Mouse (Mus musculus): ENCODE results near the gene Aff1.

DNA sequence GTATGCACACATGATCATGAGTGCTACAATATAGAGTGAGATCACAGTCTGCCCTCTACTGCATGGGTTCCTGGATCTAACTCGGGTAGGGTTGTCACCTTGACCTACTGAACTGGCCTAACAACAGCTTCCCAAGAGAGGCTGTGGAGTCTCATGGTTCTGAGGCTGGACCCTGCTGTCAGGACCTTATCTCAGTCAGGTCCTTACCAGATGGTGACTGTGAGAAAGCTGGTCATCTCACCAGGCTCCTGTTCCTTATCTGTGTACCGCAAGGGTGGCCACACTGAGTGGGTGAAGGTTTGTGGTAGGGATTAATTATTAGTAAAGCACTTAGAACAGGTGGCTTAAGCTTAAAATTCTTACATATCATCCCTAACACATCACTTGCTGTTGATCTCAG, 49.8 kb downstream of the Aff1 start:
- TF ChIP-seq CTCF (IDR thresholded peaks at IDR 0.05; ENCODE audit: insufficient read depth, low read depth, low read length) (no peak), POLR2A (IDR thresholded peaks at IDR 0.05; ENCODE audit: insufficient read depth, low read depth, low read length) (no peak)

Data from olfactory bulb, adult 2 months (tissue).